Mouse (Mus musculus) liver, adult 2 months (tissue): Measurements from ENCODE around the gene Zfp446.

Source experiments
- CTCF ChIP-seq: fragments of 200-500 bp; IDR thresholded peaks from 2 replicates; pipeline ENCODE4 v1.5.1; 2011; ENCODE audit warnings: low read depth, low read length, control low read depth
- POLR2A ChIP-seq: fragments of 200-500 bp; IDR thresholded peaks from 2 replicates; pipeline ENCODE4 v1.6.1; 2011; ENCODE audit warnings: low read length, control low read depth; ENCODE audit not compliant: insufficient read depth; ENCODE audit errors: extremely low read depth

GRCm38 (mm10) chr7:12958948-12959347, 18.7 kb upstream of the Zfp446 start:
- TF ChIP-seq POLR2A (no peak), CTCF (no peak)
